Comparison of ENCODE assay signal across 8 mouse cellular contexts in the genomic region with DNA sequence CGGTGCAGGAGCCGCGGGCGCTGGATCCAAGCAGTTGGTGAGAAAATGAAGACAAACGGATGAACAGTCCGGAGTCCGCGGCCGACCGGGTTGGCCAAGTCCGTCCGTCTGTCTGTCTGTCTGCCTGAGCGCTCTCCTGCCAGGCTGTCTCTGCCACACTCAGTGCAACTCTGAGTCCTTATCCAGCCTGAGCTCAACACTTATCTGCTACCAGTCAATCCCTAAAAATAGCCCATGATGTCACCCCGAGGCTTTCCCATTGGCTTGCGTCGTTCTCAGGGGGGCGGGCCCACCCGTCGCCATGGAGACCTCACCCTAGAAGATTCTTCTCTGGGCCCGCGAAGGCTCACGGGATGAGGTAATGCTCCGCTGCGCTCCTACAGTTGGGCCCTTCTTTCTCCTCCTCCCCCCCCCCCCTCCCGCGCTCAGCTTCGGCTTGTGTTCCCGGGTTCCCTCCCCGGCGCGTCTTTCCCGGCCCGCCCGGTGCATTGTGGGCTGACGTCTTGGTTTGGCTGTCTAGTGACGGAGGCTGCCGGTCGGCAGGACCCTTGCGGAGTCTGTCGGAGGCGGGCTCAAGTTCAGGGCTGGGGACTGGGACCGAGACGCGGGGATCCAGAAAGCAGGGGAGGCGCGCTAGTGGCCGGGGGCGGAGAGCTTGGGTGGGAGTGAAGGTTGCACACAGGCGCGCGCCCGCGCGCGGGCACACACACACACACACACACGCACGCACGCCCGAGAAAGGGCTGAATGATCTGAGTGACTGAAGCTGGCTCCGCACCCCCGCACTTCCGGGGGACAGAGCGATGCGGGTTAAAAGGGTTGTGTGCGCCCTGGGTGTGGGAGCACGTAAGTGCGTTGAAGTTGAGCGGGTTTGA. TPM values are rescaled to one million over a fixed set of nuclear protein-coding genes. Genes with fewer than 3 reads are reported as not detected.
DNase-seq lines count a peak whose midpoint lies in the region; ATAC-seq and TF ChIP-seq lines count a peak whose summit lies in the region.

A gene (minus strand): TSS at position 198 of the 875 bp plus-strand sequence.

- WGBS in forebrain, embryonic 13.5 days: under 1% methylated on average over 61 of the region's 68 CpGs
- under 1% methylated on average over 66 of the region's 68 CpGs for WGBS in large intestine, adult 2 months
- under 1% methylated on average over 68 of the region's 68 CpGs for WGBS in liver, postnatal 0 days (ENCODE audit: insufficient replicate concordance)
- WGBS in neural tube, embryonic 14.5 days: under 1% methylated on average over 59 of the region's 68 CpGs

- DNase-seq in heart, postnatal 10 days: peak; percentile 100
- peak; percentile 99 for DNase-seq in large intestine, adult 2 months (ENCODE audit: low read depth, low spot score)
- peak; percentile 97 for DNase-seq in liver, postnatal 0 days
- peak; percentile 99 for DNase-seq in testis, postnatal 10 days (ENCODE audit: low spot score)

- no peak for TF ChIP-seq CTCF in E14TG2a.4 (conservative IDR thresholded peaks at IDR 0.05; ENCODE audit: low read length)
- TF ChIP-seq CTCF in liver, postnatal 0 days (IDR thresholded peaks at IDR 0.05; ENCODE audit: low read depth): no peak

- peak within 1 kb of the TSS; percentile 97 for H3K9ac ChIP-seq in forebrain, embryonic 13.5 days
- H3K9ac ChIP-seq in liver, postnatal 0 days (replicated peaks): peak within 1 kb of the TSS; percentile 92
- peak within 1 kb of the TSS; percentile 74 for H3K9ac ChIP-seq in neural tube, embryonic 14.5 days (replicated peaks; ENCODE audit: low read depth, low read length)

- no peaks in the 10 kb centered on the region for H3K9me3 ChIP-seq in E14TG2a.4 (ENCODE audit: low read length)
- no peaks in the 10 kb centered on the region for H3K9me3 ChIP-seq in forebrain, embryonic 13.5 days (replicated peaks)
- no peaks in the 10 kb centered on the region for H3K9me3 ChIP-seq in liver, postnatal 0 days (ENCODE audit: low read length)
- no peaks in the 10 kb centered on the region for H3K9me3 ChIP-seq in neural tube, embryonic 14.5 days (ENCODE audit: control insufficient read depth, low read length)

- ATAC-seq in cerebellum, adult (ENCODE audit: insufficient number of reproducible peaks, low FRiP score, low TSS enrichment): peak; percentile 65
- ATAC-seq in forebrain, embryonic 13.5 days: peak; percentile 96
- ATAC-seq in liver, postnatal 0 days: peak; percentile 83
- peak; percentile 95 for ATAC-seq in neural tube, embryonic 14.5 days (ENCODE audit: low read depth)

- TF ChIP-seq EP300 in liver, postnatal 0 days (IDR thresholded peaks at IDR 0.05; ENCODE audit: low read depth): no peak

- H3K4me1 ChIP-seq in E14TG2a.4 (replicated peaks; ENCODE audit: low read depth, low read length): peaks cover 28% of the 10 kb centered on the region
- H3K4me1 ChIP-seq in forebrain, embryonic 13.5 days: peaks cover 42% of the 10 kb centered on the region
- H3K4me1 ChIP-seq in liver, postnatal 0 days (ENCODE audit: insufficient read depth): 0 out of 2 replicates have a peak, but pooled peaks cover 3% of the 10 kb centered on the region
- H3K4me1 ChIP-seq in neural tube, embryonic 14.5 days (ENCODE audit: control insufficient read depth, insufficient read depth, low read length): no peaks in the 10 kb centered on the region

- intact Hi-C loops in heart, postnatal 10 days (cut with DNase I): loop anchor here (2.0 to 5.0 kb wide), 6 partner anchors 230 to 690 kb away; no protein-coding TSS in a partner anchor

- H3K4me3 ChIP-seq in E14TG2a.4 (replicated peaks; ENCODE audit: low read length): peak within 1 kb of the TSS; percentile 90
- H3K4me3 ChIP-seq in forebrain, embryonic 13.5 days: peak within 1 kb of the TSS; percentile 86
- H3K4me3 ChIP-seq in liver, postnatal 0 days (ENCODE audit: low read depth, low read length): peak within 1 kb of the TSS; percentile 83
- peak within 1 kb of the TSS; percentile 51 for H3K4me3 ChIP-seq in neural tube, embryonic 14.5 days (ENCODE audit: low read depth, low read length)

- H3K27me3 ChIP-seq in E14TG2a.4 (ENCODE audit: insufficient read depth, low read length): peaks cover 51% of the 10 kb centered on the region
- H3K27me3 ChIP-seq in forebrain, embryonic 13.5 days: no peaks in the 10 kb centered on the region
- H3K27me3 ChIP-seq in liver, postnatal 0 days (ENCODE audit: insufficient read depth, low read length): peaks cover 4% of the 10 kb centered on the region; the same call in 1 of the 2 replicates
- no peaks in the 10 kb centered on the region for H3K27me3 ChIP-seq in neural tube, embryonic 14.5 days (ENCODE audit: control insufficient read depth, insufficient read depth, low read length)

- peak within 1 kb of the TSS; percentile 91 for H3K4me2 ChIP-seq in forebrain, embryonic 13.5 days
- H3K4me2 ChIP-seq in liver, postnatal 0 days (ENCODE audit: low read depth, low read length): peak within 1 kb of the TSS; percentile 93
- peak within 1 kb of the TSS; percentile 76 for H3K4me2 ChIP-seq in neural tube, embryonic 14.5 days (ENCODE audit: low read depth, low read length)

- H3K27ac ChIP-seq in forebrain, embryonic 13.5 days: peak within 1 kb of the TSS; percentile 98
- H3K27ac ChIP-seq in liver, postnatal 0 days (ENCODE audit: low read depth): peak within 1 kb of the TSS; percentile 98
- H3K27ac ChIP-seq in neural tube, embryonic 14.5 days (ENCODE audit: low read depth, low read length): peak within 1 kb of the TSS; percentile 95

- H3K36me3 ChIP-seq in E14TG2a.4 (ENCODE audit: insufficient read depth, low read length): no peaks in the 10 kb centered on the region
- no peaks in the 10 kb centered on the region for H3K36me3 ChIP-seq in forebrain, embryonic 13.5 days (ENCODE audit: poor library complexity, severe bottlenecking)
- H3K36me3 ChIP-seq in liver, postnatal 0 days (replicated peaks; ENCODE audit: insufficient read depth, low read length): no peaks in the 10 kb centered on the region
- no peaks in the 10 kb centered on the region for H3K36me3 ChIP-seq in neural tube, embryonic 14.5 days (ENCODE audit: control insufficient read depth, insufficient read depth, low read length)

RNA-seq across cellular contexts. Expression of the gene that starts here (rescaled TPM):
- 87.2 and 97.6 TPM in 2 replicates for polyA plus RNA-seq in forebrain, embryonic 13.5 days (2015; fragmentation: Nextera tagmentation; extraction: Ambion mirVana)
- 10 to 100 TPM; 58.9 to 65.6 TPM for total RNA-seq in heart, postnatal 10 days (2021)
- polyA plus RNA-seq in large intestine, adult 2 months (2012; rRNA removed): 25.1 and 42.8 TPM in 2 replicates
- polyA plus RNA-seq in liver, postnatal 0 days (2015; fragmentation: Nextera tagmentation; extraction: Ambion mirVana): 5.7 and 6.4 TPM in 2 replicates
- polyA plus RNA-seq in neural tube, embryonic 14.5 days (2014; fragmentation: Nextera tagmentation; extraction: Ambion mirVana): 25.2 and 38.7 TPM in 2 replicates

Comparison
In these comparisons a context has a peak if more than half of its experiments do, and no peak if none do; other contexts are left out.
1. Peak in every context shown above with its lines: DNase-seq, ATAC-seq, H3K4me3 ChIP-seq and H3K27ac ChIP-seq.